Mouse (Mus musculus) spleen, postnatal 4 days (tissue): Measurements from ENCODE around the gene Inpp5k.
"Not testable (repeated sequence)": the region's sequence is repeated elsewhere in the genome, so short reads cannot be mapped to it uniquely, and the experiment has no call there.

Experiments used
- DNase-seq, 2 experiments: peaks; one replicate each; pipeline ENCODE4 v3.0.0; 2022; ENCODE audit warnings: low spot score in 2 of 2

The Inpp5k gene

DNA sequence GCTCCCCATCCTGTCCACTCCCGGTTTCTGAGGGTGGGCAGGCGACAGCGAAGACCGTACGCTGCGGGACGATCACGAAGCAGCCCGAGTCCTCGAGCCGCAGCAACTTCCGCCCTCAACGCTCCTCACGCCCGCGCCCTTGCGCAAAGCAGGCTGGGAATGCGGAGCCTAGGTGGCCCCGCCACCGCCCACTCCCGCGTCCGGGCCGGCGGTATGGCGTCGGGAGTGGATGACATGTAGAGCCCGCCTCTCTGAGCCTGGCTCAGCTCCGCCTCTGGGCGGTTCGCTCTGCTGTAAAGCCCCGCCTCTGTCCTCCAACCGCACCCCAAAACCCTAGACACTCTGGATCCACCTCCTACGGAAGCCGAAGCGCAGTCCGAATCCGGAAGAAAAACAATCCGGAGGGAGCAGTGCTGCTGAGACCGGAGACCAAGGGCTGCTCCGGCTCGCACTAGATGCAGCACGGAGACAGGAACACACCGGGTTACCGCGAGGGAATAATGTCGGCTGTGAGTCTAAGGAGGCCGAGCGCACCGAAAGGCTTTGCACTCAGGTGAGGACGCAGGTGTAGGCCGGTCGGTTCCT lies at the start of gene Inpp5k:
Gene Inpp5k (plus strand): TSS at position 344 of the 585 bp plus-strand sequence.
- DNase-seq = peak; percentile 95 to 96

DNA sequence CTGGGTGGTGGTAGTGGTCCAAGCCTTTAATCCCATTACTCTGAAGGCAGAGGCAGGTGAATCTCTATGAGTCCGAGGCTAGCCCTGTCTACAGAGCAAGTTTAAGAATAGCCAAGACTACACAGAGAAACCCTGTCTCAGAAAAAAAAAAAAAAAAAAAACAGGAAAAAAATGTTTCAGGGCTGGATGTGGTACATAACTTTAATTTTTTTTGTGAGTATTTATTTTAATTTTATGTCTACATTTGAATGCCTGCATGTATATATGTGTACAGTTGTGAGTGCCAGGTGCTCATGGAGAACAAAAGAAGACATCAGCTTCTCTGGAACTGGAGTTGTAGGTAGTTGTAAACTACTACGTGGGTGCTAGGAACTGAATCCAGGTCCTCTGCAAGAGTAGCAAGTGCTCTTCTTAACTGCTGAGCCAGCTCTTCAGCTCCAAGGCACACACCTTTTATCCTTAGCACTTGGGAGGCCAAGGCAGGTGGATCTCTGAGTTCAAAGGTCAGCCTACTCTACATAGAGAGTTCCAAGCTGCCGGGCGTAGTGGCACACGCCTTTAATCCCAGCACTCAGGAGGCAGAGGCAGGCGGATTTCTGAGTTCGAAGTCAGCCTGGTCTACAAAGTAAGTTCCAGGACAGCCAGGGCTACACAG lies 49.2 kb upstream of the Inpp5k start:
- DNase-seq = no peak

GRCm38 (mm10) chr11:75583521-75583920 lies 47.3 kb upstream of the Inpp5k start:
- no peak for DNase-seq

GRCm38 (mm10) chr11:75585061-75585460 lies 45.7 kb upstream of the Inpp5k start:
- DNase-seq = no peak

GRCm38 (mm10) chr11:75585978-75586377 lies 44.8 kb upstream of the Inpp5k start:
- no peak for DNase-seq

DNA sequence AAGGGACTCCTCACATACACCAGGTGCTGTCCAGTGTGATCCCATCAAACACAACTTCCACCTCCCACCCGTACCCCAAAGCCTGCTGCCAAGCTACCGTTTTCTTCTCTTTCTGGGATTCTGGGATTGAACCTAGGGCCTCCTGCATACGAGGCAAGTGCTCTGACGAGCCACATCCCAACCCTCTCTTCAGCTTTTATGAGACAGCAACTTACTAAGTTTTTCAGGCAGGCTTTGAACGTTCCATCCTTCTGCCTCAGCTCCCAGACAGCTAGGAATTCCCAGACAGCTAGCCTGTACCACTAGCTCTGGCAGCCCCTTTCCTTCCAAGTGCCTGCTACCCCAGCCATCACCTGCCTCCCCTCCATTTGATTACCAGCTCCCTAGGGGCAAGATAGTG lies 43.8 kb upstream of the Inpp5k start:
- no peak for DNase-seq

DNA sequence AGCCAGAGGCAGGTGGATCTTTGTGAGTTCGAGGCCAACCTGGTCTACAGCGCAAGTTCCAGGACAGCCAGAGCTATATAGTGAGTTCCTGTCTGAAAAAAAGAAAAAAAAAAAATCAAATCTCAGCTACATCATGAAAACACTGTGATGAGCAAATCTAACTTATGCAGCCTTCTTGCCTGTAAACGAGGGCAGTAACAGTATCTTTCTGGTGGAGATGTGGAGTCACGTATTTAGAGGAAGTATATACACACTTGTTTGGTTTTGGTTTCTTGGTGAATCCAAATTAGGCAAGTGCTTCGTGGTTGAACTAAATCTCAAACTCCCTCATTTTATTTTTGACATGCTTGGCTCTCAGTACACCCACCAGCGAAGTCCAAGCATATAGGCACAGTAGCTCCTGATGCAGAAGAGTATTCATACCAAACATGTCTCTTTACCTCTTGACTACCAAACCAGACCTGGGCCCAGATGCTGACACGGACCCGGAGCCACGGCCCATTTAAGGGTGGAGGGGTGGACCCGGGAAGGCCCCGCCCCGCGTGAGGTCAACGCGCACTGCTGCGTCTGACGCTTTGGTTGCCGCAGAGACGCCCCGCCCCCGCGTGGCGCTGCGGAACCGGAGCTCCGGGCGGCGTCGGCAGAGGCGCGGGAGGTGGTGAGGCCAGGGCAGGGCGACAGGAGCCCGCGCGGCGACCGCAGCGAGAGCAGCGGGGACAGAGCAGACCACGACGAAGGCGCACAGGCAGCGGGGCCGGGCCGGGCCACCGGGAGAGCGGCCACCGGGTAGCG lies 43.1 kb upstream of the Inpp5k start, which contains the start of gene Pitpna:
Gene Pitpna (plus strand): TSS at position 605 of the 792 bp plus-strand sequence.
- DNase-seq = peak; percentile 94 to 97

- no peak for DNase-seq
Observed at GRCm38 (mm10) chr11:75588285-75588941, 42.4 kb upstream of the Inpp5k start.

DNA sequence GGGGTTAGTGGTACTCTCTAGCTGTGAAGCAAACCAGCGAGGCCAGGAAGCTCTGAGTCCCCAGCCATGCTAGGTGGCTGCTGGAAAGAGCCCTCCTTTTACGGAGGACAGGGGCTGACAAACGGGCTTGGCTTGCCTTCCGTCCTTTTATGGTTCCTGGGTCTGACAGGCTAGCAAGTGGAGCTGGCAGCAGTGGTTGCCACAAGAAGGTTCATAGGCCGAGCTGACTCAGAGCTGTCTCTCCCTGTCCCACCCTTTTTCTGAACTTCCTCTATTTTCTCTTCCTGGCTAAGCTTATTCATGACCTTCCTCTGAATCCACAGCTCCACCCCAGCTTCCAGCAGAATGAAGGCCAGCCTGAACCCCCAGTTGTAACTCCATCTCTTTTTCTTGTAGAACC lies 38.2 kb upstream of the Inpp5k start:
- DNase-seq = no peak

- DNase-seq = no peak
Observed at GRCm38 (mm10) chr11:75594431-75594830, 36.4 kb upstream of the Inpp5k start.

- no peak for DNase-seq
Observed at GRCm38 (mm10) chr11:75595404-75595803, 35.4 kb upstream of the Inpp5k start.

DNA sequence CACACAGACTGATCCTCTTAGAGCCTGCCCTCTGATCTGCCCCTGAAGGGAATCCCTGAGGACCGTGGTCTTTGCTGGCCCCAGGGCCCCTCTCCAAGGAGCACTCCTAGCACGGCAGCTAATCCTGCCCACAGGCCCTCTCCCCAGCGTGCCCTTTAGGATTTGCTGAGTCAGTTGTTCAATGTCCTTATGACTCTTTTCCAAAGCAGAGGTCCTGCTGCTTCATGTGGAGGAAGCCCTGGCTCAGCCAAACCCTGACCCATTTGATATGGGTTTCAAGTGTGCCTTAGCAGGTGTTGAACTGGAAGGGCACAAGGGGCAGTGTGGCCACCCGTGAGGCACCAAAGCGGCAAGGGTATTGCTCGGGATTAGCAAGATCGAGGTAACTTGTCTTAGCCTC lies 35.0 kb upstream of the Inpp5k start:
- no peak for DNase-seq

- DNase-seq = no peak
Observed at GRCm38 (mm10) chr11:75596726-75597255, 34.0 kb upstream of the Inpp5k start.

GRCm38 (mm10) chr11:75598004-75598403 lies 32.8 kb upstream of the Inpp5k start:
- DNase-seq = no peak

- not testable (repeated sequence) for DNase-seq
Observed at GRCm38 (mm10) chr11:75599802-75600201, 31.0 kb upstream of the Inpp5k start.

DNA sequence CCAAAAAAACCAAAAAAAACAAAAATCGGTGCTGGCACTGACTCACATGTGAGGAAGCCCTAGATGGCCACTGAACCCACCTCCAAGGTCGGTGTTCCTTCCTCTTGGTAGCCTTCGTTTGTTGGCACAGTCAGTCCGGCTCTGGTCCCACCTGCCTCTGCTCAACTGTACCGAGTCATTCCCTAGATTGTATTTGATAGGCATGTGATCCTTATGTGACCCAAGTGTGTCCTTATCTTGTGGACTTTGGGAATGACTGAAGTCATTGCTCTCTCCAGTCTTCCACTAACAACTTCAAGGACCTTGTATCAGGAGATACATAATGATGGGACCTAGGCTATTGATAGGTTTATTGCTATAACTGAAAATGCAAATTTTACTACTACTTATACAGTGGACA lies 26.0 kb upstream of the Inpp5k start:
- no peak for DNase-seq

- DNase-seq = no peak
Observed at GRCm38 (mm10) chr11:75605318-75605717, 25.5 kb upstream of the Inpp5k start.

- no peak for DNase-seq
Observed at GRCm38 (mm10) chr11:75608776-75609175, 22.0 kb upstream of the Inpp5k start.

GRCm38 (mm10) chr11:75610021-75610420 lies 20.8 kb upstream of the Inpp5k start:
- DNase-seq = no peak

- no peak for DNase-seq
Observed at GRCm38 (mm10) chr11:75614769-75615168, 16.0 kb upstream of the Inpp5k start.

- DNase-seq = no peak
Observed at GRCm38 (mm10) chr11:75615556-75615955, 15.2 kb upstream of the Inpp5k start.

GRCm38 (mm10) chr11:75619133-75619532 lies 11.7 kb upstream of the Inpp5k start:
- peak; percentile 33 to 76 for DNase-seq
